In the genomic region with DNA sequence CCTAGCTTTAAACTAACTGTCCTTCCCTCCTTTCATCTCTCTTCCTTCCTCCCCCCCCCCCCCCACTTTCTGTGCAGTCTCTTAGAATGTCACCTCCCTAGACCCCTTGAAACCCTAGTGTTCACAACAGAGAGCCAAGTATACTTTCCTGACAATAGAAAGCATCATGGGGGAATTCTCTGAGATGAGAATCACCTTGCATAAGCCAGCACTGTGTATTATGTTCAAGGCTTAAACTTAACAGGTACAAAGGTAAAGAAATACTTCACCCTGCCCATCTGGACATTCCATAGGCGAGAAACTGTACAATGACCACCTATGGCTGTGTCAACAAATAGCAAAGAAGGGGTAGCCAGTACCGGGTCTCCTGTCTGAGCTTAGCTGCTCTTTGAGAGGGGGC, we compare ENCODE assay signal across 13 mouse cellular contexts. TPM values are rescaled to one million over a fixed set of nuclear protein-coding genes. Genes with fewer than 3 reads are reported as not detected.
A peak's percentile ranks its signal among the peaks of the same experiment; 100 is the strongest.
DNase-seq lines count a peak whose midpoint lies in the region; ATAC-seq and TF ChIP-seq lines count a peak whose summit lies in the region.
"Had no signal": no experiment of that assay in that cellular context is flagged by ENCODE, and none has a peak within 500 bp of the region (broad histone marks: within the 10 kb centered on the region; RNA-seq: fewer than 3 reads in every experiment).

No protein-coding gene starts in this region.

- H3K27me3 ChIP-seq in kidney, adult 2 months (replicated peaks; ENCODE audit: control insufficient read depth, insufficient read depth, low read length): no peaks in the 10 kb centered on the region
- H3K27me3 ChIP-seq in thymus, adult 2 months (ENCODE audit: control insufficient read depth, insufficient read depth, low read length): no peaks in the 10 kb centered on the region
- peaks cover 14% of the 10 kb centered on the region for H3K27me3 ChIP-seq in hindbrain, embryonic 11.5 days (ENCODE audit: control insufficient read depth, insufficient read depth, low read length)

- peak overlapping the region; percentile 30 for H3K4me3 ChIP-seq in kidney, adult 2 months (ENCODE audit: insufficient read depth, low read depth, low read length)
- H3K4me3 ChIP-seq in thymus, adult 2 months (ENCODE audit: control insufficient read depth, insufficient read depth, low read length): peak overlapping the region; percentile 46
- H3K4me3 ChIP-seq in hindbrain, embryonic 11.5 days (ENCODE audit: low read depth, low read length): no peak overlapping the region
- H3K4me3 ChIP-seq: hindbrain, embryonic 15.5 days had no signal

- ATAC-seq in CD4-positive, CD25-positive, alpha-beta regulatory T cell, adult 4 months: no peak
- ATAC-seq in hindbrain, embryonic 11.5 days (ENCODE audit: low FRiP score): no peak

- H3K9me3 ChIP-seq in hindbrain, embryonic 11.5 days (ENCODE audit: control insufficient read depth, low read length): no peaks in the 10 kb centered on the region
- H3K9me3 ChIP-seq: G1E; hindbrain, embryonic 15.5 days had no signal

- no peak overlapping the region for H3K4me2 ChIP-seq in hindbrain, embryonic 11.5 days (replicated peaks; ENCODE audit: low read depth, low read length)
- H3K4me2 ChIP-seq: hindbrain, embryonic 15.5 days had no signal

- H3K36me3 ChIP-seq in kidney, adult 2 months (ENCODE audit: control insufficient read depth, insufficient read depth, low read length): no peaks in the 10 kb centered on the region
- peaks cover 14% of the 10 kb centered on the region for H3K36me3 ChIP-seq in thymus, adult 2 months (ENCODE audit: control insufficient read depth, insufficient read depth, low read length)
- H3K36me3 ChIP-seq in hindbrain, embryonic 11.5 days (ENCODE audit: control insufficient read depth, insufficient read depth, low read length): no peaks in the 10 kb centered on the region
- H3K36me3 ChIP-seq: G1E; hindbrain, embryonic 15.5 days had no signal

- no peak overlapping the region for H3K9ac ChIP-seq in hindbrain, embryonic 11.5 days (ENCODE audit: low read depth, low read length)
- H3K9ac ChIP-seq: hindbrain, embryonic 15.5 days had no signal

- DNase-seq in CD4-positive, CD25-positive, alpha-beta regulatory T cell, adult 2 months (ENCODE audit: low read depth, low spot score): peak; percentile 50
- DNase-seq in kidney, adult 2 months: no peak
- no peak for DNase-seq in kidney, adult 11 months
- DNase-seq in thymus, adult 2 months: no peak
- no peak for DNase-seq in thymus, postnatal 14 days
- DNase-seq in retina, embryonic 14.5 days (ENCODE audit: low spot score): no peak
- DNase-seq in hindbrain, embryonic 11.5 days (ENCODE audit: low spot score): no peak
- DNase-seq: cerebellum, adult 18-20 months; embryo, embryonic 11 days; right cerebral cortex, postnatal 25 days had no signal

- H3K4me1 ChIP-seq in kidney, adult 2 months (ENCODE audit: control insufficient read depth, insufficient read depth, low read length): peaks cover 9% of the 10 kb centered on the region; the same call in 1 of the 2 replicates
- H3K4me1 ChIP-seq in thymus, adult 2 months (replicated peaks; ENCODE audit: control insufficient read depth, insufficient read depth, low read length): peaks cover 43% of the 10 kb centered on the region
- no peaks in the 10 kb centered on the region; the same call in 1 of the 2 replicates for H3K4me1 ChIP-seq in hindbrain, embryonic 11.5 days (replicated peaks; ENCODE audit: control insufficient read depth, insufficient read depth, low read length)

- H3K27ac ChIP-seq in kidney, adult 2 months (ENCODE audit: insufficient read depth, low read depth, low read length): peak overlapping the region; percentile 86
- peak overlapping the region; percentile 87 for H3K27ac ChIP-seq in thymus, adult 2 months (ENCODE audit: control insufficient read depth, insufficient read depth, low read length)
- no peak overlapping the region for H3K27ac ChIP-seq in hindbrain, embryonic 11.5 days (ENCODE audit: low read depth, low read length)
- H3K27ac ChIP-seq: hindbrain, embryonic 15.5 days had no signal

- 58% methylated on average over 2 of the region's 2 CpGs for WGBS in kidney, adult 2 months
- 22% methylated on average over 2 of the region's 2 CpGs for WGBS in thymus, adult 2 months
- 68% methylated on average over 2 of the region's 2 CpGs for WGBS in hindbrain, embryonic 11.5 days

- TF ChIP-seq POLR2A in kidney, adult 2 months (IDR thresholded peaks at IDR 0.05; ENCODE audit: low read depth, low read length): no peak
- no peak for TF ChIP-seq POLR2A in thymus, adult 2 months (IDR thresholded peaks at IDR 0.05; ENCODE audit: control insufficient read depth, extremely low read depth, insufficient read depth, low read length, poor library complexity)

- no peak for TF ChIP-seq CTCF in kidney, adult 2 months (conservative IDR thresholded peaks at IDR 0.05; ENCODE audit: insufficient read depth, insufficient read length, low read depth, low read length)
- no peak for TF ChIP-seq CTCF in thymus, adult 2 months (IDR thresholded peaks at IDR 0.05; ENCODE audit: borderline replicate concordance, control insufficient read depth, extremely low read depth, insufficient read depth, low read length, poor library complexity)

RNA-seq across cellular contexts. Expression of a gene that starts 0.5 kb away (rescaled TPM):
- polyA plus RNA-seq in CD4-positive, CD25-positive, alpha-beta regulatory T cell, adult 4 months (2017; shearing (Covaris generic)): 100 to 1,000 TPM; 196 to 256 TPM
- polyA plus RNA-seq in kidney, adult 2 months (2012; rRNA removed): 16.2 and 19.6 TPM in 2 replicates
- polyA plus RNA-seq in thymus, adult 2 months (2012; rRNA removed): 34.0 and 35.3 TPM in 2 replicates
- polyA plus RNA-seq in hindbrain, embryonic 11.5 days (2014; fragmentation: Nextera tagmentation; extraction: Ambion mirVana): 0.49 and 0.92 TPM in 2 replicates
- polyA plus RNA-seq: G1E had no signal

RNA-seq across cellular contexts. Expression of a gene that starts 6.6 kb away (rescaled TPM):
- polyA plus RNA-seq in CD4-positive, CD25-positive, alpha-beta regulatory T cell, adult 4 months (2017; shearing (Covaris generic)): 100 to 1,000 TPM; 342 to 402 TPM
- 8.3 and 10.0 TPM in 2 replicates for polyA plus RNA-seq in kidney, adult 2 months (2012; rRNA removed)
- 94.7 and 98.1 TPM in 2 replicates for polyA plus RNA-seq in thymus, adult 2 months (2012; rRNA removed)
- polyA plus RNA-seq in hindbrain, embryonic 11.5 days (2014; fragmentation: Nextera tagmentation; extraction: Ambion mirVana): 5.0 and 6.1 TPM in 2 replicates
- polyA plus RNA-seq: G1E had no signal

RNA-seq across cellular contexts. Expression of a gene that starts 25.2 kb away (rescaled TPM):
- polyA plus RNA-seq in CD4-positive, CD25-positive, alpha-beta regulatory T cell, adult 4 months (2017; shearing (Covaris generic)): 1,000 to 10,000 TPM; 1,659 to 2,511 TPM
- polyA plus RNA-seq in kidney, adult 2 months (2012; rRNA removed): 3.1 and 10.6 TPM in 2 replicates
- 48.2 and 61.3 TPM in 2 replicates for polyA plus RNA-seq in thymus, adult 2 months (2012; rRNA removed)
- 0.17 TPM in 1 of 2 replicates, not detected in the other for polyA plus RNA-seq in hindbrain, embryonic 11.5 days (2014; fragmentation: Nextera tagmentation; extraction: Ambion mirVana)
- polyA plus RNA-seq: G1E; hindbrain, embryonic 15.5 days had no signal

RNA-seq across cellular contexts. Expression of a gene that starts 27.1 kb away (rescaled TPM):
- 100 to 1,000 TPM; 600 to 617 TPM for polyA plus RNA-seq in CD4-positive, CD25-positive, alpha-beta regulatory T cell, adult 4 months (2017; shearing (Covaris generic))
- polyA plus RNA-seq in kidney, adult 2 months (2012; rRNA removed): 0.20 and 0.97 TPM in 2 replicates
- 3.8 and 6.3 TPM in 2 replicates for polyA plus RNA-seq in thymus, adult 2 months (2012; rRNA removed)
- 0.11 TPM in 1 of 2 replicates, not detected in the other for polyA plus RNA-seq in hindbrain, embryonic 11.5 days (2014; fragmentation: Nextera tagmentation; extraction: Ambion mirVana)
- polyA plus RNA-seq: G1E; hindbrain, embryonic 15.5 days had no signal

RNA-seq across cellular contexts. Expression of a gene that starts 27.1 kb away (rescaled TPM):
- 10 to 100 TPM; 62.5 to 69.5 TPM for polyA plus RNA-seq in CD4-positive, CD25-positive, alpha-beta regulatory T cell, adult 4 months (2017; shearing (Covaris generic))
- polyA plus RNA-seq in kidney, adult 2 months (2012; rRNA removed): not detected in 2 replicates
- 0.36 and 0.88 TPM in 2 replicates for polyA plus RNA-seq in thymus, adult 2 months (2012; rRNA removed)
- not detected in 2 replicates for polyA plus RNA-seq in hindbrain, embryonic 11.5 days (2014; fragmentation: Nextera tagmentation; extraction: Ambion mirVana)
- polyA plus RNA-seq: G1E had no signal

Comparison
In these comparisons a context has a peak if more than half of its experiments do, and no peak if none do; other contexts are left out.
1. RNA of a gene that starts 25.2 kb away (polyA plus RNA-seq): 1,659 to 2,511 TPM in CD4-positive, CD25-positive, alpha-beta regulatory T cell, adult 4 months; 48.2 to 61.3 TPM in thymus, adult 2 months, 3.1 to 10.6 TPM in kidney, adult 2 months and 0.17 TPM in hindbrain, embryonic 11.5 days; every median in the first group is over 10 times any median in the second.